Mouse (Mus musculus) brain, embryonic 14.5 days (tissue): Measurements from ENCODE around the gene Olfr1176.

Experiments
- CTCF ChIP-seq: fragments of 200-500 bp; IDR thresholded peaks from 2 replicates; pipeline ENCODE4 v1.5.1; 2012; ENCODE audit warnings: inconsistent platforms, mild to moderate bottlenecking, moderate library complexity, borderline replicate concordance; ENCODE audit not compliant: insufficient read depth, insufficient read length; ENCODE audit errors: extremely low read depth
- POLR2A ChIP-seq: fragments of 200-500 bp; IDR thresholded peaks from 2 replicates; pipeline ENCODE4 v1.6.1; 2012; ENCODE audit warnings: mild to moderate bottlenecking, inconsistent platforms, borderline replicate concordance; ENCODE audit not compliant: poor library complexity, insufficient read depth, insufficient read length, severe bottlenecking; ENCODE audit errors: extremely low read depth

- TF ChIP-seq CTCF: no peak
- TF ChIP-seq POLR2A: no peak
Observed at GRCm38 (mm10) chr2:88327115-88327514, 9.4 kb upstream of the Olfr1176 start, which contains the start of gene Olfr1175-ps.
